Mouse (Mus musculus): ENCODE results near the gene Rnf19b.

DNA sequence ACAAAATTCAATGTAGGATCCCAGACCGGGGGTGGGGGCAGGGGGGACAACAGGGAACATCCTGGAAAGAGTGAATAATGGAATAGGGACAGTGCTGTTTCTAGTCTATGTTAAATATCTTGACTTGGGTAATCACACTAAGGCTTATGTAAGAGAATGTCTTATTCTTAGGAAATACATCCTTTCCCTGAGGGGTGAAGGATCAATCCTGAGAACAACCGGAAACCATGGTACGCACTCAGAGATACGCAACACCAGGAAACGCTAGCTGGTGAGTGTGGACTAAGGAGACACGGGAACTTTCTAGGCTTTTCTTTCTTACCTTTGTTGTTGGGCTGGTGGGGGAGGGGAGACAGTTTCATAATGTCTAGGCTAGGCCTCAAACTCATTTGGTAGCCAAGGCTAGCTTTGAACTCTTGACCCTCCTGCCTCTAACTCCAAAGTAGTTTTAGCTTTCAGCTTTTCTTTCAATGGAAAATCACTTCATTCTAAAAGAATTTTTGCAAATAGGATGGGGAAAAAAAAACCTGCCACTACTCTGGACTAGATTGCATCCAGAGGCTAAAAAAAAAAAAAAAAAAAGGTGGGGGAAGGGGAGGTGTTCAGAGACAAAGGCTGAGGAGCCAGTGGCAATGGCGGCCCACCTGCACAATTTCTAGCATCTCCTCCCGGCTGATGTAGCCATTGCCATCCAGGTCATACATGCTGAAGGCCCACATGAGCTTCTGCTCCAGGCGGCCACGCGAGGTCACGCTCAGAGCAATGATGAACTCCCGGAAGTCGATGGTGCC is 59.8 kb downstream of the Rnf19b start:
- TF ChIP-seq CTCF (IDR thresholded peaks at IDR 0.05; ENCODE audit: insufficient read depth, low read length), result no peak
- TF ChIP-seq POLR2A (IDR thresholded peaks at IDR 0.05; ENCODE audit: borderline replicate concordance, extremely low read depth, low read depth, low read length), result no peak
